Mouse (Mus musculus) brain, embryonic 18.5 days (tissue): ENCODE data around the gene Gm14214.
A peak's percentile ranks its signal among the peaks of the same experiment; 100 is the strongest.

ENCODE experiments used
- DNase-seq: peaks from one replicate; pipeline ENCODE4 v3.0.0-alpha.2; 2012; ENCODE audit warnings: low read depth, low spot score

Gm14214 gene

DNA sequence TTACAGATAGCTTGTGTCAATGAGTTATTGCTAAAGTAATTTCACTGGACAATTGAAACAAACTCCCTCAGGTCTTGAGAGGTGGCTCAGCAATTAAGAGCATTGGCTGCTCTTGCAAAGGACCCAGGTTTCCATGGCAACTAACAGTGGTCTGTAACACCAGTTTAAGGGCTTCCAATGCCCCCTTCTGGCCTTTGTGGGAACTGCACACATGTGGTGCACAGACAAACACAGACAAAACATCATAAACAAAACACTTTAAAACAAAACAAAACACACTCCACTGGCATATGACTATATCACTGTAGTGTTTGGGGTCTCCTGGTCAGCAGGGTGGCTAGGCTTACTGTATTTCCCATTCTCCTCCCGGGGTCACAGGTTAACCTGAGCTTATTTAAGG, 4.2 kb upstream of the Gm14214 start:
- no peak for DNase-seq

DNA sequence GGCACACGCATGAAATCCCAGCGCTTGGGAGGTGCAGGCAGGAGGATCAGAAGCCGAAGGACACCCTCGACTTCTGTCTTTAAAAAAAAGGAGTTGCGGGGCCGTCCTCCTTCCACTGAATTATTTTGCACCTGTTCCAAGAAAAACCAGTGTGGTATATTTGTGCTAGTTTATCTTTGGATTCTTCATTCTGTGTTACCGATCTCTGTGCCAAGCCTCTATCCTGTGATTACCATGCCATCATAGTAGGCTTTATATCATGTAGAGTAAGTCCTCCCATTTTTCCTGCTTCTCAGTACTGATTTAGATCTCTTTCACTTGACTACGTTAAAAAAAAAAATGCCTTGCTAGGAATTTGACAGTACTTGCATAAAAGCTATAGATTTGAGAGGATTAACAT, 1.8 kb upstream of the Gm14214 start:
- DNase-seq: no peak

DNA sequence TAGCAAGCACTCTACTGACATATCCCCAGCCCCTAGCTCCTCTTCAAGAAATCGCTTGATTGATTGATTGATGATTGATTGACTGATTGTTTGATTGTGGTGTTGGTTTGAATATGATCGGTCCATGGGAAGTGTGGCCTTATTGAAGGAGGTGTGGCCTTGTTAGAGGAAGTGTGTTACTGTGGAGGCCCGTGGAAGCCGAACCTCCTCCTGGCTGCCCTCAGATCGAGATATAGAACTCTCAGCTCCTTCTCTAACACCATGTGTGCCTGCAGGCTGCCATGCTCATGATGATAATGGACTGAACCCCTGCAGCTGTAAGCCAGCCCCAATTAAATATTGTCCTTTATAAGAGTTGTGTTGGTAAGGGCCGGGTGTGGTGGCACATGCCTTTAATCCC, 2.8 kb downstream of the Gm14214 start:
- DNase-seq: no peak

DNA sequence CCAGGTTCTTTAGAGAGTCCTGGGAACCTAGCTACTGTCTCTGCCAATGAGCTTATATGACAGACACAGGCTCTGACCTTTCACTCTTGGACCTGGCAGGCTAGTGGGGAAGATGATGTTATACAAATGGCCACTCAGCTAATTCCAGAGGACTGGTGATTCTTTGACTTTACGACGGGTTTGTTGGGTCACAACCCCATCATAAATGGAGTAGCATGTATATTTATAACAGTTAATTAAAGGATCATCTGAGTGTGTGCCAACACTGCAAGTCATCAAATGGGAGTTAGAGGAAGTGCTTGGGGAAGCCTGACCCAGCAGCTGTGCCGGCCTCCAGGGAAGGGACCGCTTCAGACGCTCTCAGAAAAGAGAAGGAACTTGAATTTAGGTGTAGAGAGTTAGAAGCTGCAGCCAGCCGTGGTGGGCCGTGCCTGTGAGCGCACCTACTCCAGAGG, 4.2 kb downstream of the Gm14214 start:
- DNase-seq: no peak

DNA sequence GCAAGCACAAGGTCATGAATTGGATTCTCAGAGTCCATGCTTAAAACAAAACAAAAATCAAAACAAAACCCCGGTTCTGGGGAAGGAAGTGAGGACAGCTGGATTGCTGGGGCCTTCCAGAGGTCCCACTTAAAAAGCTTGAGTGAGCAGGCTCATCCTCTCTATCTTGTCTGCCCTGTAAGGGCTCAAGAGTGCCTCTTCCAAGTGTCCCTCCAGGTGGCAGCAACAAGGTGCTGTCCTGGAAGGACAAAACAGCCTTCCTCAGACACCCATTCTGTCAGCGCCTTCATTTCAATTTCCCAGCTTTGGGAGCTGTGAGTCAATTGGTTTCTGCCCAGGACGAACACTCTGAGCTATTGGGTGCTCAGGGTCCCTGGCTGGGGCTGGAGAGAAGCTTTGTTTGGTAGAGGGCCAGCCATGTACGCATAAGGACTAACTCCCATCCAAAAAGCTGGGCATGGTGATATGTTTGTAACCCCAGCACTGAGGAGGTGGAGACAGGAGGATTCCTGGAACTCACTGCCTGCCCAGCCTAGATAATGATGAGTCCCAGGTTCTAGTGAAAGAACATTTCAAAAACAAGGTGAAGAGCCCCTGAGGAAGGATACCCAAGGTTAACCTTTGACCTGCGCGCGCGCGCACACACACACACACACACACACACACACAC, 4.9 kb downstream of the Gm14214 start:
- DNase-seq: no peak

DNA sequence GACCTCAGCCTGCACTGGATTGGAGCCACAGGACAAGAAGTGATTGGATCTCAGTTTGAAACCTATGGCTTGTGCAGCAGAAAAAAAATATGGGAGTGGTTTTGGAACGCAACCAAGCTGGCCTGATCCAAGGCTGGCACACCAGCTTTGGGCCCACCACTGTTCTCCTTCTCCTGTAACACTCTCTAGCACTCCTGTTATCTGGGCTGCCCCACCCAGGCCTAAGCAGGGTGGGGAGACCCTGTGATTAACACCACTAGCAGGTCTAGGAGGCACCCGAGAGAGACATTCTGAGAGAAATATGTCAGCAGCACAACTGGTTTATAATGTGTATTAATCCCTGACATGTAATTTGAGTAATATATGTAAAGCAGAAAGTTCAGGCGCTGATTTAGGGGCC, 6.6 kb downstream of the Gm14214 start:
- no peak for DNase-seq

DNA sequence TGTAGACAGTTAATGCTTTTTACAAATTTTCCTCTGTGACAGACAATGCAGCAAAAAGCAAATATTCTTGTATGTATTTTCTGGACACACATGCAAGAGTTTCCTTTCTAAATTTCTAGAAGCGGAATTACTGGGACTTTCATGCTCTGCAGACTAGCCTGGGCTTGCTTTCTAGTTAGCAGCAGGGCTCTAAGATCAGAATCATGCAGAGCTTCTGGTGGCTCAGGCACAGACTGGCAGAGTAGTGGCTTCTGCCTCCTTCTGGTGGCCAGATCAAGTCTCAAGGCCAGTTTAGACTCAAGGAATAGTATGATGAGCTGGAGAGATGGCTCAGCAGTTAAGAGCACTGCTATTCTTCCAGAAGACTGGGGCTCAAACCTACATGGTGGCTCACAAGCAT, 11.4 kb downstream of the Gm14214 start:
- no peak for DNase-seq

DNA sequence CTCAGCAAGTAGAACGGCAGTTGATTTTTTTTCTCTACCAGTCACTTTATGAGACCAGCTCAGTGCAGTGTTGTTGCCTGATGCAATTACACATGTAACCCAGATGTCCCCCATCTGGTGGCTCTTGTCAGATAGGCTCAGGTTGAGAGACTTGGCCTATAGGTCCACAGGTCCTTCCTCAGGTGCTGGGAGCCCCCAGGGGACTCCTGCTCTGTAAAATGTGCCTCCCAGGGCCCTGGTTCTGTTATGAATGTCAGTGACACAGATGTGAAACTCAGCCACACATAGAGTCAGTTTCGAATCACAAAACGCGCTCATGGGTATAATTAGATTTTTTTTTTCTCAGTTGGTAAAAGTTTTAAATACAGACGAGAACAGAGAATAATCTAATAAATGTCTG, 12.1 kb downstream of the Gm14214 start:
- DNase-seq: no peak

DNA sequence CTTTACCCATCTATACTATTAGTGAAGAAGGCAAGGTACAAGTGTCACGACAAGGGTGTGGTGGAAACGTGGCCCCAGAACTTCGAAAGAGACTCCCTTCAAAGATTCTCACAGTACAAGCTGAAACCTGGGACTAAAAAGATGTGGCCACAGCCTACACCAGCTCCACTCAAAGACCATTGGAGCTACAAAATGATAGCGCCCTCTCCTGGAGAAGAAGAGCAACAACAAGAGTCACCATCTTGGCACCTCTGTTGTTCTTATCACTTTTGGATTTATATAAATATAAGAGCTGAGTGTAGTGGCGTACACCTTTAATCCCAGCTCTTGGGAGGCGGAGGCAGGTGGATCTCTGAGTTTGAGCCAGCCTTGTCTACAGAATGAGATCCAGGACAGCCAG, 14.0 kb downstream of the Gm14214 start:
- no peak for DNase-seq

DNA sequence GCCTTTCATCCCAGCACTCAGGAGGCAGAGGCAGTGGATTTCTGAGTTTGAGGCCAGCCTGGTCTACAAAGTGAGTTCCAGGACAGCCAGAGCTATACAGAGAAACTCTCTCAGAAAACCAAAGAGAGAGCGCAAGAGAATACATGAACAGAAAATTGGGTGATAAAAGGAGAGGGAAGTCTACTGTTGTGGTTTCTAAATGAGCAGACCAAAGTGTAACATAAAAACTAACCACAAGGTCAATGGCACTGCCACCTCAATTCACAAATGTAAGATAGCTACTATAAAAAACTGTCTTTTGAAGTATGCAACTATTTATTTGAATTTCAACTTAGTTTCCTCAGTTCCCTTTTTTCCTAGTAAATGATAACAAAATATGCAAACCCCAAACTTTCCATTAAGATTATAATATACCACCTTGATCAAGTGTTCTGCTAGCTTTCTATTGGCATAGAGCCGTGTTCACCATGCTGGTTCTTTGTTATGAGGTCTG, 15.7 kb downstream of the Gm14214 start:
- DNase-seq: no peak

DNA sequence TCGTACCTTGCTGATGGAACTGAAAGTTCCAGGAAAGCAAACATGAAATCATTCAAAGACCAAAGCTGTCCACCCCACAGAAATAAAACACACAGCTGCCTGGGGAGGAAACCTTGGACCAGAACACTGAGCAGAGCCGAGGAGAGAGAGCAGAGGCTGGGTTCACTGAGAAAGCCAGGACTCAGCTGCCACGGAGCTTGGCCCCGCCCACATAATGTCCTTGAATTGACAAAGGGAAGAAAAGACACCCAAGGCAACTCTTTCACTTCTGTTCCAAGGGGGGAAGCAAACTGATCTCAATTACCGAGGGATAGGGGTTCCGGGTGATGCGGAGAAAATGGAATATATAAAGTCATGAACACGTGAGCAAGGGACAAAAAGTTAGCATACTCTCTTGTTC, 17.9 kb downstream of the Gm14214 start:
- no peak for DNase-seq

DNA sequence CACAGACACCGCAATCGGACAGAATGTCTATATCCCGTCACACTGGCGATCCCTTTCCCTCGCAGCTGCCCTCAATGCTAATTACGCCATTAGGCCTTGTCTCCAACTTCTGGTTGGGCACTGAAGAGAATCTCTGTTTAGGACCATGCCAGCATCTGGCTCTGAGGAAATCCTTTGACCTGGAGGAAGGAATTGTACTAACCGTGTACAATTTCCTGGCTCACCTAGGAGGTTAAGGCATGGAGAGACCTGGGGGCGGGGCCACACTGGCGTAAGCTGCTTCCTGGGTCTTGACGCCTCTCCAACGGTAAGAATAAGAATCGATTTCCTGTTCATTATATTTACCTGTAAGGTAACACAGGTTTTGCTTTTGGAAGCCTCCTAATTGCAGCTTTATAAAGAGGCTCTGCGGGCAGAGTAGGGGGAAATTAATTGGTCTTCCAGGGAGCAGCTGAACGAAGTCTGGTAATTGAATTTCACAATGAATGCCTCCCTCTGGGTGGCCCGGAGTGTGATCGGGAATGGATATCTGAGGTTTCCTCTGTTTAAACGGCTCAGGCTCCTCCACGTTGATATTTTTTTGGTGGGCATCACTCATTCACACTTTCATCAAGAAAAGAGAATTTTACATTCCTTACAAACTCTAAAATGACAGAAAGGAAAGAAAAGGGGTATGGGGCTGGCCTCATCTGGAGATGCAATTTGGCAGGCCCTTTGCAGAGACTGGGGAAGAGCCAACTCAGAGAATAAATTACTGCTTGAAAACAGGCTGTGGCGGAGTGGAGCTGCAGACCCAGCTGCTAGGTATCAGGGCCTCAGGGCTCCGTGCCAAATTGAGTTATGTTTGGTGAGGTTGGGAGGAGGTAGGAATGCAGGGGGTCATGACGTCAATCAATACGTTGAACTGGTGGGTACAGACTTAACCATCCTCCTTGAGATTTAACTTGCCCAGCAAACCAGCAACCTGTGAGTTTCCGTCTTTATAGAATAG, 20.5 kb downstream of the Gm14214 start:
- peak; percentile 18 for DNase-seq

DNA sequence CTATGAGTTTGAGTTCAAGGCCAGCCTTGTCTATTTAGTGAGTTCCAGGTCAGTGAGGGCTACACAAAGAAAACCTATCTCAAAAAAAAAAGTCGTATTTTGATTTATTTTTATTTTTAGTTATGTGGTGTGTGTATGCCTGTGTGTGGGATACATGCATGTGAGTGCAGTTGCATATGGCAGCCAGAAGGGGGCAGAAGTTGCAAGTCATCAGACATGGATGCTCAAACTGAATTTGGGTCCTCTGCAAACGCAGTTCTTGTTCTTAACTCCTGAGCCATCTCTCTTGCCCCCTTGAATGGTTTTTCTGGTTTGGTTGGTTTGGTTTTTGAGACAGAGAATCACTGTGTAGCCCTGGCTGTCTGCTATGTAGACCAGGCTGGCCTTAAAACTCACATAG, 21.4 kb downstream of the Gm14214 start:
- no peak for DNase-seq

DNA sequence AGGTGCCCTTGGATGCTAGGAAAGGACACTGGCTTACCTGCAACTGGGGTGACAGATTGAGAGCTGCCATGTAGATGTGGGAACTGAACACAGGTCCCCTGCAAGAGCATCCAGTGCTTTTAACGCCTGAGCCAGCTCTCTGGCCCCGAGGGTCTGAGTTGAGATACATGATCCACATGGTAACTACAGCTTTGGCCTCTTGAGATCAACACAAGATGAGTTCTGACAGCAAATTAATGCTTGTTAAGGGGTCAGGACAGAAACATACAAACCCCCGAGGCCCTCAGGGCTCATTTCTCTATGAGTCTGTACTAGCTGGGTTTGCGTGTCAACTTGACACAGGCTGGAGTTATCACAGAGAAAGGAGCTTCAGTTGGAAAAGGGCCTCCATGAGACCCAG, 25.9 kb downstream of the Gm14214 start:
- DNase-seq: no peak

DNA sequence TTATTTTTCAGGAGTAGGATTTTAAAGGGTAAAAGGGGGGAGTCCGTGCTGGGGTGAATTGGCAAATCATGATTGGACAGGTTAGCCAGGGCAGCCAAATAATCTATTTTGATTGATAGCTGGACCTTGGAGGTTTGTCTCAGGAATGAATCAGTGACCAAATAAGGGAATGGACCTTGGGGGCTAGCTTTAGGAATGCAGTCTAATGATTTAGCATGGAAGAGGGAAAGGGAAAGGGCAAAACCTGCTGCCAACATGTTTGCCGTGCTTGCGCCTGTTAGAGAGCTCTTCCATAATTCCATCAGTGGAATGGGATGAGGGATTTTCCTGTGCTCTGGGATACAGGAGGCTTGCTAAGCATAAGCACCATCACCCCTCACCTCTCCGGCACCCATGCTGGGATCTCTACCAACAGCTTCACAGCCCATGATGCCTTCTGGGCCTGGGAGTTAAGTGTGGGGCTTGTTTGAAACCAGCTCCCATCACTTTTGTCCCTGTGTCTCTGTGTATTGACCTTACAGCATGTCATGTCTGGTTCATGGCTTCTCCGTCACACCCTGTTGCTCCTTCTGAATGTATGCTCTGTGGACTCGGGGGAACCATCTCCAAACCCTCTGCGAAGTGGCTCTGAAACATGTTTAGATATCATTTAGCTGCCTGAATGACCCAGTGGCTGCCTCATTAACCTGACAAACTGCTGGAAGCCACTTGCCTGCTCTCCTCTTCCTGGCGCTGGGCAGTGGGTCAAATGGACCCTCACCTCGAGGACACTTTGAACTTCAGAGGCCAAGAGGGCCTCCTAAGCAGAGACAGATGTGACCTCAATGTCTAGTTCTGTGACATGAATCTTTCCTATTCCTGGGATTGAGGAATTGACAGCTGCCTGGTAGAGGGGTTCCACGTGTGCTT, 26.7 kb downstream of the Gm14214 start:
- no peak for DNase-seq

DNA sequence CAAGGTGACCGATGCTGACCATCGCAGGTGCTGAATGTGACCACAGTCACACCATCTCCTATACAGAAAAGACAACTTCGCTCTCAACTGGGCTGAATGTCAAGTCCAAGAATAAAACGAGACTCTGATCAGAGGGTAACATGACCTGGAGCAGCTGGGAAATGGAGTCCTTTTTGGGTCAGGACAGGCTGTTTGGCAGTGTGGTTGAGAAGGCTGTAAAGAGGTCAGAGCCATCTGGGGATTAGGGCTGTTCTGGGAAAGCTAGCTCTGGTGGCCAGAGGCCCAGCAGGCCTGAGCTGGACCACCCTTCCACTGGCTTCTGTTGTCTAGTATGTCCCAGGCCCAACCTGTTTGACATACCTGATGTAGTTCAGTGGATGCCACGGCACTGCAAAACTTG, 31.2 kb downstream of the Gm14214 start:
- DNase-seq: no peak

DNA sequence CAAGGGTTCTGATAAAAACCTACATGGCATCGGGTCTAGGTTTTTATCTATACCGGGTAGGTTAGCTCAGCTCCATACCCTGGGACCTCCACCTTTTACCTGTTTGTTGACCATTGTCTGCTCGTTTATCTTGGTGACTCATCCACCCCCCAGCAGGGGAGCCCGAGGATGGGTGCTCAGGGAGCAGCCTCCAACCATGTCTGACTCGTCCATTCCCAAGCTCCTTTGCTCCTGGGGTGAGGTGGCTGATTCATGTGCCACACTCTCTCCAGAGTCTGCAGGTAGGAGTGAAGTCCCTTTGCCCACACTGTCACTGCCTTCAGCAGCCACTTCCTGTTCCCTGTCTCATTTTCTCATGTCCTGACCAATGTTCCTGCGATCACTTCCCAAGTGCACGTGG, 33.8 kb downstream of the Gm14214 start:
- DNase-seq: no peak

DNA sequence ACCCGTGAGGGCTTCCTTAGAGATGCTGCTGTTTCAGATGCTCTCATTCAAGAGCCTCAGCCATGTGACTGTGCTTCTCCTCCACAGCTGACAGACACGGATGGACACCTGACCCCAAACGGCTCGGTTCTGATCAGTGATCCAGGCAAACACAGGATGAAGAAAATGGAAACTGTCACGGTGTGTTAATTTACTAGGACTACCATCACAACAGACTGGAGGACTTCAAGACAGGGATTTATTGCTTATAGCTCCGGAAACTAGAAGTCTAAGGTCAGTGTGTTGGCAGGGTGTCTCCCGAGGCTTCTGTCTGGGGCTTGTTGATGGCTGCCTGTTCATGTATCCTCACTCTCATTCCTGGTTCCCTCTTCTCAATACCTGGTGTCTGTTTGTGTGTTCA, 34.4 kb downstream of the Gm14214 start:
- DNase-seq: no peak

DNA sequence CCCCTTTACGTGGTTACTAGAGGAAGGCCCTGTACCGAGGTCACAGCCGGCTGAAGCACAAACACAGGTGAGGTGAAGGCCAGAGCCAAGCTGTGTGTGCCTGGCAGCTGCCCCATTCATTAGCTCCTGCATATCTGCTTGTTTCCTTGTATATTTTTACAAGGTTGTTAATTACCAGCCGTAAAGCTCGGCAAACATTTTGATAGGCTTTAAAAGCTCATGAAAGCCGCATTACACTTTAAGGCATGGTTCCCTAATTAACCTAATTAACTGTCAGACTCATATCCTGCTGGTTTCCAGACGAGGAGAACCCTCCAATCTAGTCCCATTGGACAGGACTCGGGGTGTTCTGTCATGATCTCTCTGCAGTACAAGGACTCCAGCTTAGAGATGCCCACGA, 34.9 kb downstream of the Gm14214 start:
- no peak for DNase-seq

DNA sequence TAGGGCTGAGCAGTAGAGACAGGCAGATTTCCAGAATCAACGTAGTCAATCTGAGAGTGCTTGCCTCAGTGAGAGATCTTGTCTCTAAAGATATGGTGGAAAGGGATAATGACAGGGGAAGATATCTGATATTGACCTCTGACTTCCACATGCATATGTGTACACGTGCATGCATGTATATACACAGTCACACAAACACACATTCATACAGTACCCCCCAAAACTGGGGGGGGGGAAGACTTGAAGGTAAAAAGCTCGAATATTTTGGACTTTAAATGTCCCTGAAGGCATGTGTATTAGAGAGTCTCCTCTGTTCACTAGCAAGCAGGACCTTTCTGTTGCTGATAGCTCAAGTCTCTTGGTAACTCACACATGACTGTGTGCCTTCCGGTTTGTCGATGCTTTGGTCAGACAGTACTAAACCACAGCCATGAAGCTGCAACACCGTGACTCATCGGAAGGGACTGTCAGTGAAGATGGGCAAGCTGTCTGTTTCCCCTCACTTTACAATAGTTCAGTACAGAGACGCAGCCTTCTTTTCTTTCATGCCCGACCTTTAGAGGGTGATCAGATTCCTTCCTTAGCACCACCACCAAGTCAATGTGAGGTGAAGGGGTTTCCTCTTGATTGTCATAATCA, 37.2 kb downstream of the Gm14214 start:
- no peak for DNase-seq

DNA sequence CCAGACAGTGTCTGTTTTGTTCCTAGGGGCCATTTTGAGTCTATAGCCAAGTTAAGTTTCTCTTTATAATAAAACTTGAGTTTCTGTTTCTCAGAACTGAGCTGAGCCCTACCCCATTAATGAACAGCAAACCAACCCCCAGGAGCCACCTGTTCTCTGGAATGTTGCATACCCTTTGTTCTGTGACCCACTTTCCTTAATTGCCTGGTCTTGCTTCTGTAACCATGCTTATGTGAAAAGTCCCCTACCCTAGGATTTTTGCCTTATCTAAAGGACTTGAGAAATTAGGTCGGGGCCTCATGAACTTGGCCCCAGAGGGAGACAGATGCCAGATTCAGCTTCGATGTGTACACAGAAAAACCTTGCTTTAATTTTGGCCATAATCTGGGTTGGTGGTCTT, 37.9 kb downstream of the Gm14214 start:
- DNase-seq: no peak
